Mouse (Mus musculus): ENCODE results near the gene Arid1b. TPM values are rescaled to one million over a fixed set of nuclear protein-coding genes. Genes with fewer than 3 reads are reported as not detected.

The Arid1b gene
- polyA plus RNA-seq, 1 experiment from 2014 or later: 8.7 TPM

DNA sequence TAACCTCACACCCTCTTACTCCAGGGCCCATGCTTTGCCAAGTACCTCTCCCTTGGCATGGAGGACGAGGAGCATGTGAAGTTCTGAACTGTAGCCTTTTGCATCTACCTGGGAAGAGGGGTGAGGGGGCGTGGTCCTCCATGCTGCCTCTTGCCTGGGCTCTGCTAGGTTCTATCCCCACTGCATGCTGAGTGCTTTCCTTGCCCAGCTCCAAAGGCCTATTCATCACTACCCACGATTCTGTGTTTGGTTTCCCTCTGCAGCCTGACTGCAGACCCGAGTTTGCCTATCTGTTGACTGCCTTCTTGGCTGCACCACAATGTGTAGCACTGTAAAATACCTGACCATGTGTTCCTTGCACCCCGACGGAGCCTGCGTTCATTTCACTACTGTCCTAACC lies 194.3 kb downstream of the Arid1b start:
- Histone ChIP-seq H3K36me3 (no peaks in the 10 kb centered on the region), H3K4me3 (no peak overlapping the region), H3K27ac (ENCODE audit: poor library complexity, severe bottlenecking) (no peak overlapping the region), H3K4me1 (replicated peaks) (peaks cover 39% of the 10 kb centered on the region), H3K27me3 (replicated peaks) (no peaks in the 10 kb centered on the region), H3K9me3 (replicated peaks) (no peaks in the 10 kb centered on the region), H3K9ac (no peak overlapping the region), H3K4me2 (no peak overlapping the region)
- ATAC-seq (ENCODE audit: insufficient number of reproducible peaks, low FRiP score): no peak
- 76% methylated on average over 7 of the region's 7 CpGs for WGBS

DNA sequence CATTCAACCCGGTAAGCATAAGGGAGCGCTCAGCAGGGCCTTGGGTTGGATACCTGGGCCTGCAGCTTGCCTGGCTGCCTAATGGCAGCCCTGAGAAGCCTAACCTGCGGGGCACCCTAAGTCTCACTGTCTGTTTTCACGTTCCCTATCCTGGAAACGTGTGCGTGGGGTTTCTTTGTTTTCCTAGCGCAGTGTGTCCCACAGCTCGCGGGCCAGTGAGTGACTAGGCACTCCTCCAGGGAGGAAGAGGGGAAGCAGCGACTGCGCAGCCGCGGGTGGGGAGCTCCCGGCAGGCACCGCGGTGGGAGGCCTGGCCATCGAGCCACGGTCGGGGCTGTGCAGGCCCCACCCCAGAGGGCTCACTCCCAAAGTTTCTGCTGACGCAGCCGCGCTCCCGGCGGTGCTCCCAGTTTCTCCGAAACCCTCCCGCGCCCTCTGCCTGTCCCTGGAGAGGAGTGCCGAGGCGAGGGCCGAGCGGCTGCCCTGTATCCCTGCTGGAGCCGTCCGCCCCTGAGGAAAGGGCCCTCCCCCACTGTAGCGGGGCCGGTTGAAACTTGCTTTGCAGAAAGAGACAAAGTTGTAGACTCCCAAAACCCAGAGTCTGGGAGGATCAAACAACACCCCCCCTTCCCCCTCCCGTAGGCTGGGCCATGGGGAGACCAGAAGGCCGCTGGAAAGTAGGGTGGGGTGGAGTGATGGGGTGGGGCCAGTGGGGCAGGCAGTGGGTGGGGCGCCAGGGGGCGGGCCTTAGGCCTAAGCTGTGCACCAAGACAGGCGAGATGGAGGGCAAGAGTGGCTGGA lies 195.6 kb downstream of the Arid1b start:
- H3K4me1 ChIP-seq (replicated peaks): peaks cover 46% of the 10 kb centered on the region
- peak; percentile 98 for ATAC-seq (ENCODE audit: insufficient number of reproducible peaks, low FRiP score)

DNA sequence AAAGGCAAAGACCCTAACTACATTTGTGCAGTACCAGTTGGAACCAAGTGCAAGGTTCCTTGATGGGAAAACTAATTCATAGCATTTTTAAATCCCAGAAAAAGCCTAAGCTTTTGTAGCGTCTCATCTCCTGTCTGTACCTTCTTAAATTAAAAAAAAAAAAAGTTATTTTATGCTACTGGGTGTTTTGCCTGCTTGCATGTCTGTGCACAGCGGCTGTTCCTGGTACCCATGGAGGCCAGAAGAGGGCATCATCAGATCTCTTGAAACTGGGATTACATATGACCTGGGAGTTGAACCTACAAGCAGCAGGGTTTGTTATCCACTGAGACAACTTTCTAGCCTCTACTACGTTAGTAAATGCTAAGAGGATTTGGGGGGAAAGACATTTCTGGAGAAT lies 196.2 kb downstream of the Arid1b start:
- ATAC-seq (ENCODE audit: insufficient number of reproducible peaks, low FRiP score): no peak
- Histone ChIP-seq H3K9ac (peak overlapping the region; percentile 76; the same call in 1 of the 2 replicates), H3K36me3 (no peaks in the 10 kb centered on the region), H3K27ac (ENCODE audit: poor library complexity, severe bottlenecking) (peak overlapping the region; percentile 97), H3K27me3 (replicated peaks) (no peaks in the 10 kb centered on the region), H3K4me2 (peak overlapping the region; percentile 80), H3K9me3 (replicated peaks) (no peaks in the 10 kb centered on the region), H3K4me3 (peak overlapping the region; percentile 48), H3K4me1 (replicated peaks) (peaks cover 46% of the 10 kb centered on the region)
- WGBS: 27% methylated on average over 3 of the region's 3 CpGs

More for the DNA sequence above, 195.6 kb downstream of the Arid1b start:
- peak overlapping the region; percentile 76 for H3K9ac ChIP-seq
- H3K27ac ChIP-seq (ENCODE audit: poor library complexity, severe bottlenecking): peak overlapping the region; percentile 97
- H3K27me3 ChIP-seq (replicated peaks): no peaks in the 10 kb centered on the region
- H3K9me3 ChIP-seq (replicated peaks): no peaks in the 10 kb centered on the region
- peak overlapping the region; percentile 48 for H3K4me3 ChIP-seq
- H3K36me3 ChIP-seq: no peaks in the 10 kb centered on the region
- 2% methylated on average over 40 of the region's 40 CpGs for WGBS
- peak overlapping the region; percentile 80 for H3K4me2 ChIP-seq

DNA sequence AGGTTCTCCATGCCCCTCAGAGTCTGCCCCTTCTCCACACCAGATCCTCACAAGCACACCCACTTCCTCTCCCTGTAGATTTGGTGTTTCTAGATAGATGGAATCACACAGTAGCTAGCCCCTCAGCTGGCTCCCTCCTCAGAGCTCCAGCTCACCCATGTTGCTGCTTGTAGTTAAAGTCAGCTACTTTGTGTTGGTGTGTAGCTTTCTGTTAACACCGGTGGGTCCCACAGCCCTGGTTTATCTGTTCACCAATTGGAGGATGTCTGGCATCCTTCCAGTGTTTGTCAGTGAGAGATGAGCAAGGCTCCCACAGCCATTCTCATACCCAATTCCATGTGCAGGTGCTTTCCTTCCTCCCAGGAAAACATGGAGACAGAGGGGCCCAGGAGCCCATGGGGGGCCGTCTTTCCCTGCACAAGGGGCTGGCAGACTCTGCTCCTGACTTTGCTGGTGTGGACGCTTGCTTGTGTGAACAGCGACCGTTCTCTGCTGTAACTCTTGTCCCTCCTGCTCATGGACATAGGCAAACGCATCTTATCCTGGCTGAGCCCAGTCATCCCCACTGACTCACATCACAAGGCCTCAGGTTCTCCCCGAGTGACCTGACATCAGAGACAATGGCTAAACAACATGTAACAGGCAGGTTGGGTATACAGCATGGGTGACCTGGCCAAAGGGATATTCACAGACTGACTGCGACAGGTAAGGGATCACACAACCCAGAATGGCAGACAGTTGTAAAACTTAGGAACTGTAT lies 200.2 kb downstream of the Arid1b start:
- Histone ChIP-seq H3K4me1 (replicated peaks) (peaks cover 34% of the 10 kb centered on the region), H3K9me3 (replicated peaks) (no peaks in the 10 kb centered on the region), H3K4me3 (no peak overlapping the region), H3K9ac (no peak overlapping the region), H3K4me2 (no peak overlapping the region), H3K27ac (ENCODE audit: poor library complexity, severe bottlenecking) (no peak overlapping the region), H3K27me3 (replicated peaks) (no peaks in the 10 kb centered on the region), H3K36me3 (no peaks in the 10 kb centered on the region)
- 73% methylated on average over 8 of the region's 8 CpGs for WGBS
- no peak for ATAC-seq (ENCODE audit: insufficient number of reproducible peaks, low FRiP score)

DNA sequence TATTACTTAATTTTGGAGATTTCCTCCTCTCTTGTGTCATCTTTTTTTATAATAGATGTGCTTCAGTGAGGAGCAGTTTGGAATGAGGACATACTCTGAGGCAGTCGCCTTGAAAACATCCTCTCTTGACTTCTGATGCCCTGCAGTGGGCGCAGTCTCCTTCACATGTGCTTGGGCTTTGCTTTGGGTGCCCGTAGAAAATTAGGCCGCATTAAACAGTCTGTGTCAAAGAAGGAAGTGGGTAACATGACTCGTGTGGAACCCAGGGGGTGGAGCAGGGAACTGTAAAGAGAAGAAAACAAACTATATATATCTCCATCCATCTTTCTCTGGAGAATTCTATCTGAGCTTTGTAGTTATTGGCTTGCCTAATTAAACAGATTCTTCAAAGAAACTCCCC lies 201.3 kb downstream of the Arid1b start:
- Histone ChIP-seq H3K4me3 (no peak overlapping the region), H3K36me3 (no peaks in the 10 kb centered on the region)
- 79% methylated on average over 5 of the region's 5 CpGs for WGBS

DNA sequence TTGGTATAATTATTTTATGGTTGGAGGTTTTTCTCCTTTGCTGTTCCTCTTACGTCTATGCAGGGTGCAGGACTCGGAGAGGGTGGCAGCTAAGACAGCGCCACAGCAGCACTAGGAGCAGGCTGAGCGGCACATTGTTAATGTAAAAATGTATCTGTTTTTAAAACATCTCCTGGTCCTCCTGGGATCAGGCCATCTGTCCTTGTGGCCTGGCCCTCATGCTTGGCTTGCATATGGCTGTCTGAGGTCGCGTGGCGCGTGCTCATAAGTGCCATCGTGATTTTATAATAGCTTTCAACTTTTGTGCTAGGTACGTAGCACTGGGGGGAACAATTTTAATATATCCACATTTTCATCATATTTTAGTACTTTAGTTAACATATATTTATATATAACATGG lies 201.9 kb downstream of the Arid1b start:
- peaks cover 30% of the 10 kb centered on the region for H3K4me1 ChIP-seq (replicated peaks)
- H3K4me3 ChIP-seq: no peak overlapping the region
- H3K9ac ChIP-seq: no peak overlapping the region
- no peaks in the 10 kb centered on the region for H3K36me3 ChIP-seq
- H3K27ac ChIP-seq (ENCODE audit: poor library complexity, severe bottlenecking): no peak overlapping the region
- H3K27me3 ChIP-seq (replicated peaks): no peaks in the 10 kb centered on the region
- ATAC-seq (ENCODE audit: insufficient number of reproducible peaks, low FRiP score): no peak
- 95% methylated on average over 10 of the region's 10 CpGs for whole genome bisulfite sequencing
- no peak overlapping the region for H3K4me2 ChIP-seq
- H3K9me3 ChIP-seq (replicated peaks): no peaks in the 10 kb centered on the region

More for the DNA sequence above, 201.3 kb downstream of the Arid1b start:
- no peak overlapping the region for H3K27ac ChIP-seq (ENCODE audit: poor library complexity, severe bottlenecking)
- no peak for ATAC-seq (ENCODE audit: insufficient number of reproducible peaks, low FRiP score)
- no peaks in the 10 kb centered on the region for H3K9me3 ChIP-seq (replicated peaks)
- no peak overlapping the region for H3K4me2 ChIP-seq
- H3K27me3 ChIP-seq (replicated peaks): no peaks in the 10 kb centered on the region
- H3K4me1 ChIP-seq (replicated peaks): peaks cover 33% of the 10 kb centered on the region
- no peak overlapping the region for H3K9ac ChIP-seq

DNA sequence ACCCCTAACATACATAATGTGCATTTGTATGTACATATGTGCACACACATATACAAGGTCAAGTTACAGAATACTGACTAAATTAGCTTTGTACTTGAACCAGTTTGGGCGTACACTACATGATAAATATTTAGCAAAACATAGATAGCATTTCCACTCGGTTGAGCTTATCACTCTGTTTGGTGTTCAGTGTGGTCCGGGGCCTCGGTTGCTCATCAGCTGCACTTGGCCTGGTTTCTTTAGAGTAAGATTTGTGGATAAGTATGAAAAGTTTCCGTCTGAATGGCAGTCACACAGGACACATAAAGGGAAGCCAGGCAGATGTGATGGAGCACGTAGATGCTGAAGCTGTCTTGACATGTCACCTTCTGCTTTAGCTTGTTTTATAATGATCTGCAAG lies 202.4 kb downstream of the Arid1b start:
- Histone ChIP-seq H3K27ac (ENCODE audit: poor library complexity, severe bottlenecking) (no peak overlapping the region), H3K9ac (no peak overlapping the region), H3K27me3 (replicated peaks) (no peaks in the 10 kb centered on the region), H3K4me1 (replicated peaks) (peaks cover 28% of the 10 kb centered on the region), H3K4me3 (no peak overlapping the region), H3K36me3 (no peaks in the 10 kb centered on the region), H3K9me3 (replicated peaks) (no peaks in the 10 kb centered on the region), H3K4me2 (no peak overlapping the region)
- 59% methylated on average over 6 of the region's 6 CpGs for WGBS
- no peak for ATAC-seq (ENCODE audit: insufficient number of reproducible peaks, low FRiP score)

DNA sequence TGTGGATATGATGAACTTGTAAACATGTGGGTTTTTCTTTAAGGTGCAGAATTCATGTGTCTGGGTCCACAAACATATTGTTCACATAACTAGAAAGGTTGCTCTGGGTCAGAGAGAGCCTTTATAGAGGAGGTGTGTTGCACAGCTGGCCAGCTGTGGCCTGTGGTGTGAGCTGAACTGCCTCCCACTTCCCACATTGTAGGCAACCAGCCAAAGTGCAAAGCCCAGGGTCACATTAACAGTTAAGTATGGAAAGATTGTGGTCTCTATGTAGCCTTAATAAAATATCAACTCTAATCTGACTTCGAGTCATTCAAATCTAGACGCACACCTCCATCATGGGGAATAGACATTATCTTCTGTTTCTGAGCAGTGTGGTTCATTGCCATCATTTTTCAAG lies 203.0 kb downstream of the Arid1b start:
- Histone ChIP-seq H3K4me2 (no peak overlapping the region), H3K4me1 (replicated peaks) (peaks cover 30% of the 10 kb centered on the region), H3K27me3 (replicated peaks) (no peaks in the 10 kb centered on the region), H3K27ac (ENCODE audit: poor library complexity, severe bottlenecking) (no peak overlapping the region), H3K9me3 (replicated peaks) (no peaks in the 10 kb centered on the region), H3K36me3 (no peaks in the 10 kb centered on the region), H3K9ac (no peak overlapping the region), H3K4me3 (no peak overlapping the region)
- 88% methylated on average over 2 of the region's 2 CpGs for WGBS
- no peak for ATAC-seq (ENCODE audit: insufficient number of reproducible peaks, low FRiP score)

DNA sequence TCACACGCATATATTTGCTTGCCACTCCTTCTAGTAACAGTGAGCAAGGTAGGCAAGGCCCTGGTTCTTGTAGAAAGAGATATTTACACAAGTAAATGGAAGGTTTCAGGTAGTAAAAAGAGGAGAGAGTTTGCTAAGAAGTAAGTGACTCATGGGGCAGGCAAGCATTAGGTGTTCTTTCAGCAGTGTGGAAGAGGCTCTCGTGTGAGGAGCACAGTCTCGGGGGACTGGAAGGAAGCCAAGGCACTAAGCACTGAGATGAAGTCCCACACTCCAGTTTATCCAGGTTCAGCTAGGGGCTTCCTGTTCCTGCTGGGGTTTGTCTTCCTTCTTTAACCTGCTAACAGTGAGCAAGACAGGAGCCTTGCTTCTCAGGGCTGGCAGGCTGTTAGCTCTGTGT lies 203.6 kb downstream of the Arid1b start:
- no peaks in the 10 kb centered on the region for H3K36me3 ChIP-seq
- no peaks in the 10 kb centered on the region for H3K9me3 ChIP-seq (replicated peaks)
- no peak for ATAC-seq (ENCODE audit: insufficient number of reproducible peaks, low FRiP score)
- peaks cover 34% of the 10 kb centered on the region for H3K4me1 ChIP-seq (replicated peaks)
- H3K9ac ChIP-seq: no peak overlapping the region
- H3K4me3 ChIP-seq: no peak overlapping the region
- H3K27ac ChIP-seq (ENCODE audit: poor library complexity, severe bottlenecking): no peak overlapping the region
- no peaks in the 10 kb centered on the region for H3K27me3 ChIP-seq (replicated peaks)
- no peak overlapping the region for H3K4me2 ChIP-seq
- 80% methylated on average over 3 of the region's 3 CpGs for WGBS

DNA sequence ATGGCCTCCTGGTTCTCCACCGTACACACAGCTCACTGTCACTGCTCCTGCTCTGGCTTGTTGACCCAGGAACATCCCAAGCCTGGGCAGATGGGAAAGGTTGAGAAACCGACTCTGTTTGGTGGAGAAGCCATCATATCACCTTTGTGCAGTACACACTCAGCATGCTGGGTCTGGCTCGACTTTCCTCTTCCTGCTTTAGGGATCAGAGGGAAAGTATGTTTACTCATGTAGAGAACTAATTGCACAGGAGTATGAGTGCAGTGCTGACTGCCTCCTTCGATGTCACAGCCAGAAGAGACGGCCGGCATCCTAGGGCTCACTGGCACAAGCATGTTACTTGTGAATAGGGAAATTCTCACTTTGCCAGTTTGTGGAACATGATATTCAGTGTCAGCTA lies 204.1 kb downstream of the Arid1b start:
- H3K36me3 ChIP-seq: no peaks in the 10 kb centered on the region
- H3K9me3 ChIP-seq (replicated peaks): no peaks in the 10 kb centered on the region
- H3K4me3 ChIP-seq: no peak overlapping the region
- no peak overlapping the region for H3K27ac ChIP-seq (ENCODE audit: poor library complexity, severe bottlenecking)
- no peak overlapping the region for H3K4me2 ChIP-seq
- ATAC-seq (ENCODE audit: insufficient number of reproducible peaks, low FRiP score): no peak
- H3K4me1 ChIP-seq (replicated peaks): peaks cover 35% of the 10 kb centered on the region
- WGBS: 74% methylated on average over 6 of the region's 6 CpGs
- H3K27me3 ChIP-seq (replicated peaks): no peaks in the 10 kb centered on the region
- H3K9ac ChIP-seq: no peak overlapping the region

DNA sequence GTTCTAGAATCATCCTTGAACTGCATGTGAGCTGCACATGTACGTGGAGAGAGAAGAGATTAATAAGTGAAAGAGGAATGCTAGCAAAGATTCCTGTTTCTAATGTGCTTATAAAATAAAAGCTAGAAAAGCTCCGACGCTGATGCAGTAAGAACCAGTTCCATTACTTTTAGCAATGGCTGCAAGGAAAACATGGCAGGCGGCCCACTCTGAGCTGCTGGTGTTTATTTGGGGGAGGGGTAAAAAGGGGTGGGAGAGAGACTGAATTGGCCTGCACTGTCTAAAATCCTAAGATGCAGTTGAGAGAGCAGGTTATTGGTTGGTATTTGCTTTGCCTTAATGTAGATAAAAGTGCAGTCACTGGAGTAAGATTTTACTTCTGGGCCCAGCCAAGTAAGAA lies 204.7 kb downstream of the Arid1b start:
- no peaks in the 10 kb centered on the region for H3K27me3 ChIP-seq (replicated peaks)
- H3K36me3 ChIP-seq: no peaks in the 10 kb centered on the region
- H3K4me1 ChIP-seq (replicated peaks): peaks cover 38% of the 10 kb centered on the region
- H3K27ac ChIP-seq (ENCODE audit: poor library complexity, severe bottlenecking): no peak overlapping the region
- no peak overlapping the region for H3K4me2 ChIP-seq
- WGBS: 83% methylated on average over 4 of the region's 4 CpGs
- no peaks in the 10 kb centered on the region for H3K9me3 ChIP-seq (replicated peaks)
- ATAC-seq (ENCODE audit: insufficient number of reproducible peaks, low FRiP score): no peak
- H3K4me3 ChIP-seq: no peak overlapping the region
- no peak overlapping the region for H3K9ac ChIP-seq
